Mouse (Mus musculus) thymus, adult 2 months (tissue): ENCODE data around the gene Sec16a. TPM values are rescaled to one million over a fixed set of nuclear protein-coding genes. Genes with fewer than 3 reads are reported as not detected.
"Not testable (repeated sequence)": the region's sequence is repeated elsewhere in the genome, so short reads cannot be mapped to it uniquely, and the experiment has no call there.

Experiments used
- DNase-seq: peaks from one replicate; pipeline ENCODE4 v3.0.0; 2021
- H3K27ac ChIP-seq: fragments of 200-500 bp; 2 replicates; pipeline ENCODE4 v1.5.1; 2012; ENCODE audit warnings: low read length, control low read depth; ENCODE audit not compliant: control insufficient read depth, insufficient read depth
- H3K27me3 ChIP-seq: fragments of 200-500 bp; 2 replicates; pipeline ENCODE4 v1.6.1; 2012; ENCODE audit warnings: mild to moderate bottlenecking, low read length, moderate library complexity, mixed read lengths; ENCODE audit not compliant: control insufficient read depth, insufficient read depth
- H3K36me3 ChIP-seq: fragments of 200-500 bp; 2 replicates; pipeline ENCODE4 v1.6.1; 2012; ENCODE audit warnings: mild to moderate bottlenecking, low read length, moderate library complexity; ENCODE audit not compliant: control insufficient read depth, insufficient read depth
- H3K4me1 ChIP-seq: fragments of 200-500 bp; replicated peaks from 2 replicates; pipeline ENCODE4 v1.6.1; 2012; ENCODE audit warnings: low read length; ENCODE audit not compliant: control insufficient read depth, insufficient read depth
- H3K4me3 ChIP-seq: fragments of 200-500 bp; 2 replicates; pipeline ENCODE4 v1.5.1; 2012; ENCODE audit warnings: mild to moderate bottlenecking, low read length, control low read depth, moderate library complexity; ENCODE audit not compliant: control insufficient read depth, insufficient read depth
- CTCF ChIP-seq: fragments of 200-500 bp; IDR thresholded peaks from 2 replicates; pipeline ENCODE4 v1.5.1; 2012; ENCODE audit warnings: mild to moderate bottlenecking, control low read depth, low read length, moderate library complexity, borderline replicate concordance; ENCODE audit not compliant: control insufficient read depth, poor library complexity, insufficient read depth; ENCODE audit errors: extremely low read depth
- POLR2A ChIP-seq: fragments of 200-500 bp; IDR thresholded peaks from 2 replicates; pipeline ENCODE4 v1.6.1; 2012; ENCODE audit warnings: mild to moderate bottlenecking, low read length, control low read depth, moderate library complexity; ENCODE audit not compliant: control insufficient read depth, poor library complexity, insufficient read depth; ENCODE audit errors: extremely low read depth
- WGBS: fragments of 180-500 bp; shearing (Covaris S2); methylation state at CpG from one replicate; pipeline ENCODE4 v1.1.7; 2018; 5-methylcytosine and 5-hydroxymethylcytosine counted together
- polyA plus RNA-seq: library from polyadenylated mRNA; depleted of rRNA; stranded (reverse); fragments of >200 nt; gene quantifications from 2 replicates; pipeline ENCODE4 v1.2.3, GENCODE M21; 2012

The Sec16a gene
- polyA plus RNA-seq, 1 experiment = 129 TPM

GRCm38 (mm10) chr2:26388682-26389153, 56.3 kb downstream of the Sec16a start:
- H3K27ac ChIP-seq = no peak overlapping the region

GRCm38 (mm10) chr2:26387713-26388112, 57.3 kb downstream of the Sec16a start:
- H3K27ac ChIP-seq = no peak overlapping the region
- peaks cover 50% of the 10 kb centered on the region for H3K36me3 ChIP-seq
- H3K4me1 ChIP-seq = peaks cover 16% of the 10 kb centered on the region
- H3K4me3 ChIP-seq = no peak overlapping the region
- WGBS = 60% methylated on average over 3 of the region's 3 CpGs
- H3K27me3 ChIP-seq = no peaks in the 10 kb centered on the region
- TF ChIP-seq CTCF = no peak
- no peak for TF ChIP-seq POLR2A
- no peak for DNase-seq

More at GRCm38 (mm10) chr2:26388682-26389153, 56.3 kb downstream of the Sec16a start:
- no peak for DNase-seq
- under 1% methylated on average over 45 of the region's 45 CpGs for WGBS
- peak overlapping the region; percentile 86 for H3K4me3 ChIP-seq
- no peak for TF ChIP-seq CTCF
- no peak for TF ChIP-seq POLR2A
- H3K4me1 ChIP-seq = peaks cover 16% of the 10 kb centered on the region
- H3K36me3 ChIP-seq = peaks cover 56% of the 10 kb centered on the region
- H3K27me3 ChIP-seq = no peaks in the 10 kb centered on the region

- not testable (repeated sequence) for H3K27ac ChIP-seq
Observed at GRCm38 (mm10) chr2:26380871-26381270, 64.1 kb downstream of the Sec16a start.

GRCm38 (mm10) chr2:26380131-26380771, 64.8 kb downstream of the Sec16a start, which contains the start of gene Snapc4:
Gene Snapc4 (minus strand): TSS chr2:26380653.
- Histone ChIP-seq H3K4me1 (peaks cover 4% of the 10 kb centered on the region), H3K36me3 (peaks cover 26% of the 10 kb centered on the region), H3K27ac (no peak within 1 kb of the TSS), H3K27me3 (no peaks in the 10 kb centered on the region), H3K4me3 (peak within 1 kb of the TSS; percentile 60)
- under 1% methylated on average over 38 of the region's 38 CpGs for WGBS
- no peak; the same call in 1 of the 2 replicates for TF ChIP-seq CTCF
- TF ChIP-seq POLR2A = no peak
- DNase-seq = peak; percentile 87

More at GRCm38 (mm10) chr2:26380871-26381270, 64.1 kb downstream of the Sec16a start:
- not testable (repeated sequence) for DNase-seq, H3K4me1 ChIP-seq, H3K27me3 ChIP-seq
- Histone ChIP-seq H3K4me3 (peak overlapping the region; percentile 60), H3K36me3 (peaks cover 32% of the 10 kb centered on the region)
- 34% methylated on average over 6 of the region's 6 CpGs for WGBS

GRCm38 (mm10) chr2:26372396-26372795, 72.6 kb downstream of the Sec16a start:
- 95% methylated on average over 8 of the region's 8 CpGs for WGBS
- Histone ChIP-seq H3K4me1 (no peaks in the 10 kb centered on the region), H3K27me3 (no peaks in the 10 kb centered on the region), H3K4me3 (no peak overlapping the region), H3K27ac (no peak overlapping the region), H3K36me3 (peaks cover 32% of the 10 kb centered on the region)
- no peak for DNase-seq
- TF ChIP-seq POLR2A (no peak), CTCF (no peak)

GRCm38 (mm10) chr2:26368572-26368971, 76.4 kb downstream of the Sec16a start:
- H3K4me3 ChIP-seq = no peak overlapping the region
- H3K36me3 ChIP-seq = peaks cover 30% of the 10 kb centered on the region
- H3K27me3 ChIP-seq = no peaks in the 10 kb centered on the region
- WGBS = 95% methylated on average over 1 of the region's 1 CpGs
- H3K4me1 ChIP-seq = no peaks in the 10 kb centered on the region
- H3K27ac ChIP-seq = no peak overlapping the region
- no peak for TF ChIP-seq POLR2A
- DNase-seq = no peak

- DNase-seq = no peak
- Histone ChIP-seq H3K27me3 (no peaks in the 10 kb centered on the region), H3K4me3 (no peak overlapping the region), H3K4me1 (no peaks in the 10 kb centered on the region), H3K36me3 (peaks cover 25% of the 10 kb centered on the region), H3K27ac (no peak overlapping the region)
- 96% methylated on average over 6 of the region's 6 CpGs for WGBS
- TF ChIP-seq POLR2A (no peak), CTCF (no peak)
Observed at GRCm38 (mm10) chr2:26367911-26368310, 77.1 kb downstream of the Sec16a start.
